8 mouse cellular contexts compared by ENCODE assay signal in the genomic region with DNA sequence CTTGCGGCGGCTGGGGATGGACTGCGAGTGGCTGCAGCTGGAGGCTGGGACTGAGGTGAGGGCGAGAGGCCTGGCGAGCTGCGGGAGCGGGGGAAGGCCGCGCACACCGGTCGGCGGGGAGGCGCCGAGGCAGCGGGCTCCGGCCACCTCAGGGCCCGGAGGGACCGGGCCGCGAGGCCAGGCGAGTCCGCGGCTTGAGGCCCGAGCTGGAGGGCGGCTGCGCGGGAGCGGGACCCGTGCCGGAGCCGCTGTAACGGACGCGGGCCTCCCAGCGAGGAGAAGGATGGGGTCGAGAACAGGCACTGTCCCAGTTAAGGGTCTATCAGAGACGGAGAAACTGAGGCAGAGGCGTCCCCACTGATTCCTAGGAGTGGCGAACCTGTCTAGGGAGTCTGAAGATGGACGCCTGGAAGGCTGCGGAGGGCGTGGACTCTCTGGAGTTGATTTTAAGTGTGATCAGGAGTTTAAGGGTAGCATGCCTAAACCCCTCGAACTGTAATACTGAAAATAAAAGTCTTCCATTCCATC. TPM values are rescaled to one million over a fixed set of nuclear protein-coding genes. Genes with fewer than 3 reads are reported as not detected.
DNase-seq lines count a peak whose midpoint lies in the region; ATAC-seq and TF ChIP-seq lines count a peak whose summit lies in the region.

No protein-coding gene starts in this region.

- H3K9ac ChIP-seq in kidney, embryonic 15.5 days = peak overlapping the region; percentile 94
- peak overlapping the region; percentile 99 for H3K9ac ChIP-seq in forebrain, embryonic 12.5 days
- H3K9ac ChIP-seq in liver, embryonic 13.5 days = peak overlapping the region; percentile 99

- peak overlapping the region; percentile 83 for H3K4me3 ChIP-seq in kidney, embryonic 15.5 days (replicated peaks)
- peak overlapping the region; percentile 99 for H3K4me3 ChIP-seq in forebrain, embryonic 12.5 days (replicated peaks)
- peak overlapping the region; percentile 99 for H3K4me3 ChIP-seq in liver, embryonic 13.5 days (replicated peaks)

- POLR2A ChIA-PET in Patski (lab: Charles Lee) = interaction anchor here (0.8 to 1.6 kb wide), 2 partner anchors 45 to 83 kb away, joined by 4 to 6 read pairs; a partner anchor contains a TSS

- CTCF ChIA-PET in Patski (lab: Charles Lee) = no interaction called here

- TF ChIP-seq CTCF in Patski (IDR thresholded peaks at IDR 0.05) = no peak

- no peak for DNase-seq in kidney, postnatal 10 days
- no peak for DNase-seq in Patski (ENCODE audit: low read depth, low spot score)
- peak; percentile 17 for DNase-seq in liver, embryonic 13.5 days
- no peak for DNase-seq in ovary, postnatal 14 days (ENCODE audit: low spot score)
- DNase-seq in layer of hippocampus, postnatal 14 days (ENCODE audit: low spot score in 2 of 2) = no peak
- DNase-seq in urinary bladder, postnatal 36 days (ENCODE audit: low spot score in 2 of 2) = no peak

- H3K4me1 ChIP-seq in kidney, embryonic 15.5 days = peaks cover 34% of the 10 kb centered on the region
- peaks cover 29% of the 10 kb centered on the region for H3K4me1 ChIP-seq in forebrain, embryonic 12.5 days
- peaks cover 37% of the 10 kb centered on the region for H3K4me1 ChIP-seq in liver, embryonic 13.5 days (replicated peaks)

- in situ Hi-C loops in Patski (cut with MboI; ENCODE audit: low pct_unique_long_range_greater_than_20kb) = no loop called here

- H3K4me2 ChIP-seq in kidney, embryonic 15.5 days = peak overlapping the region; percentile 82
- peak overlapping the region; percentile 87 for H3K4me2 ChIP-seq in forebrain, embryonic 12.5 days
- peak overlapping the region; percentile 90 for H3K4me2 ChIP-seq in liver, embryonic 13.5 days

- peak; percentile 77 for ATAC-seq in kidney, embryonic 15.5 days (replicated peaks; ENCODE audit: low FRiP score)
- ATAC-seq in Patski = peak; percentile 2
- ATAC-seq in forebrain, embryonic 12.5 days (ENCODE audit: low FRiP score) = peak; percentile 60
- peak; percentile 25 for ATAC-seq in liver, embryonic 13.5 days (ENCODE audit: low read depth)

- under 1% methylated on average over 33 of the region's 43 CpGs for WGBS in kidney, embryonic 15.5 days
- under 1% methylated on average over 42 of the region's 43 CpGs for WGBS in forebrain, embryonic 12.5 days
- under 1% methylated on average over 43 of the region's 43 CpGs for WGBS in liver, embryonic 13.5 days (ENCODE audit: insufficient replicate concordance)

- peaks cover 17% of the 10 kb centered on the region for H3K36me3 ChIP-seq in kidney, embryonic 15.5 days
- H3K36me3 ChIP-seq in forebrain, embryonic 12.5 days (replicated peaks) = peaks cover 26% of the 10 kb centered on the region
- H3K36me3 ChIP-seq in liver, embryonic 13.5 days = peaks cover 26% of the 10 kb centered on the region

- H3K9me3 ChIP-seq in kidney, embryonic 15.5 days (replicated peaks) = no peaks in the 10 kb centered on the region
- H3K9me3 ChIP-seq in forebrain, embryonic 12.5 days = no peaks in the 10 kb centered on the region
- no peaks in the 10 kb centered on the region for H3K9me3 ChIP-seq in liver, embryonic 13.5 days (replicated peaks)

- H3K27ac ChIP-seq in kidney, embryonic 15.5 days = peak overlapping the region; percentile 97
- H3K27ac ChIP-seq in forebrain, embryonic 12.5 days = peak overlapping the region; percentile 95
- H3K27ac ChIP-seq in liver, embryonic 13.5 days = peak overlapping the region; percentile 96

- H3K27me3 ChIP-seq in kidney, embryonic 15.5 days = no peaks in the 10 kb centered on the region
- H3K27me3 ChIP-seq in Patski = no peaks in the 10 kb centered on the region
- H3K27me3 ChIP-seq in forebrain, embryonic 12.5 days = no peaks in the 10 kb centered on the region
- no peaks in the 10 kb centered on the region for H3K27me3 ChIP-seq in liver, embryonic 13.5 days

RNA-seq across cellular contexts. Expression of a gene that starts 0.4 kb away (rescaled TPM):
- polyA plus RNA-seq in kidney, embryonic 15.5 days (2015; fragmentation: Nextera tagmentation; extraction: Ambion mirVana) = 2.8 TPM in 2 replicates
- polyA plus RNA-seq in Patski (2021) = 2.4 TPM
- polyA plus RNA-seq in forebrain, embryonic 12.5 days (2016; fragmentation: Nextera tagmentation; extraction: Ambion mirVana) = 4.1 and 4.6 TPM in 2 replicates
- polyA plus RNA-seq in liver, embryonic 13.5 days (2015; fragmentation: Nextera tagmentation; extraction: Ambion mirVana) = 0.98 and 1.3 TPM in 2 replicates
- total RNA-seq in layer of hippocampus, postnatal 14 days (2021) = 1 to 10 TPM; 3.3 to 5.2 TPM

RNA-seq across cellular contexts. Expression of a gene that starts 0.5 kb away (rescaled TPM):
- 73.7 and 76.0 TPM in 2 replicates for polyA plus RNA-seq in kidney, embryonic 15.5 days (2015; fragmentation: Nextera tagmentation; extraction: Ambion mirVana)
- 46.2 TPM for polyA plus RNA-seq in Patski (2021)
- 113 and 117 TPM in 2 replicates for polyA plus RNA-seq in forebrain, embryonic 12.5 days (2016; fragmentation: Nextera tagmentation; extraction: Ambion mirVana)
- 43.6 and 46.0 TPM in 2 replicates for polyA plus RNA-seq in liver, embryonic 13.5 days (2015; fragmentation: Nextera tagmentation; extraction: Ambion mirVana)
- 10 to 100 TPM; 39.2 to 46.7 TPM for total RNA-seq in layer of hippocampus, postnatal 14 days (2021)

RNA-seq across cellular contexts. Expression of a gene that starts 45.3 kb away (rescaled TPM):
- polyA plus RNA-seq in kidney, embryonic 15.5 days (2015; fragmentation: Nextera tagmentation; extraction: Ambion mirVana) = 122 and 126 TPM in 2 replicates
- 92.8 TPM for polyA plus RNA-seq in Patski (2021)
- 154 and 166 TPM in 2 replicates for polyA plus RNA-seq in forebrain, embryonic 12.5 days (2016; fragmentation: Nextera tagmentation; extraction: Ambion mirVana)
- 77.2 and 91.4 TPM in 2 replicates for polyA plus RNA-seq in liver, embryonic 13.5 days (2015; fragmentation: Nextera tagmentation; extraction: Ambion mirVana)
- total RNA-seq in layer of hippocampus, postnatal 14 days (2021) = 10 to 100 TPM; 78.9 to 93.8 TPM

Comparison
In these comparisons a context has a peak if more than half of its experiments do, and no peak if none do; other contexts are left out.
1. ATAC-seq: peak in every context shown above with its lines; median percentile 77 in kidney, embryonic 15.5 days; 60 in forebrain, embryonic 12.5 days; 25 in liver, embryonic 13.5 days; 2 in Patski.